Mouse (Mus musculus): ENCODE results near the gene Foxm1. TPM values are rescaled to one million over a fixed set of nuclear protein-coding genes. Genes with fewer than 3 reads are reported as not detected.
A peak's percentile ranks its signal among the peaks of the same experiment; 100 is the strongest.

Gene Foxm1
- total and polyA plus RNA-seq, 2 experiments from 2014 or later: 2.9 to 8.5 TPM

DNA sequence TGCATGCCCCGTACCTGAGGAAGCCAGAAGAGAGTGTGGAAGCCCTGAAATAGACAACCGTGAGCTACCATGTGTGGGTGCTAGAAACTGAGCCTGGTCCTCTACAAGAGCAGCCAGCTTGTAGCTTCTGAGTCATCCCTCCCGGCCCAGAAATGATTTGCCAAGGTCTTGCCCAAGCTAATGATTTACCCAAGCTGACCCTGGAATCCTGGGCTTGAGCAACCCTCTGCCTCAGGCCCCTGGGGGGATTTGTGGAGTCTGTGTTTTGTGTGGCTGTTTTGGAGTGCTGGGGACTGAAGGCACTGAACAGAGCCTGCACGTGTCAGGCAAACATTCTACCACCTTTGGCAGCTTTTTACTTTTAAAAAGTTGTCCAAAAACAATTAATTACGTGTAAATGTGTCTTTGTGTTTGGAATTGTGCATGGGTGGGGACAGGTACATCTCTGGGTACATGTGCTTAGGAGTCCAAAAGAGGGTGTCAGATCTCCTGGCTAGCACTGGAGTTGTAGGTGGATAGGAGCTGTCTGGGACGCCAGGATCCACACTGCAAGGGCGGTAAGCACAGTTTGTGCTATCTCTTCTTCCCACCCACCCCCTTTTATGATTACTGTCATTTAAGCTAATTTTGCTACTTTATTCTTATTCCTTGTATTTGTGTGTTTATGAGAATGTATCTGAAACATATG lies 35.0 kb downstream of the Foxm1 start:
- DNase-seq (ENCODE audit: low spot score): no peak

DNA sequence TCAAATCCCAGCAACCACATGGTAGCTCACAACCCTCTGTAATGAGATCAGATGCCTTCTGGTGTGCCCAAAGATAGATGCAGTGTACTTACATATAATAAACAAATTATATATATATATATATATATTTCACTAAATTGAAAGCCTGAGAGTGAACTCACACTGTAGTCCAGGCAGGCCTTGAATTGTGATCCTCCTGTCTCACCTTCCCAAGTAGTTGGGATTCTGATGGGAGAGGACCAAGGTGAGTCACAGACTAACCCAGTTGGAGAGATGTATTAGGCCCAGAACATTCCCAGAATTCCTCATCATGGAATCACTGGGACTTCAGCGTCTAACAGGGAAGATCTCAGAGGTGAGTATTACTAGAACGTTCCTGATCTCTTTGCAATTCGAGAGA lies 36.2 kb downstream of the Foxm1 start, which contains the start of gene Nrip2:
Nrip2 (plus strand) TSS at position 301 of the 400 bp plus-strand sequence.
- 55% methylated on average over 3 of the region's 3 CpGs for WGBS
- ATAC-seq (ENCODE audit: low FRiP score) (0 out of 2 replicates have a peak, but pooled peaks have one; percentile 3), DNase-seq (ENCODE audit: low spot score) (no peak)
- peak within 1 kb of the TSS; percentile 35 for H3K4me3 ChIP-seq (ENCODE audit: low read depth, low read length)
- H3K9ac ChIP-seq (replicated peaks; ENCODE audit: low read length, poor library complexity, severe bottlenecking): peak within 1 kb of the TSS; percentile 47
- H3K4me2 ChIP-seq (ENCODE audit: low read depth, low read length, poor library complexity, severe bottlenecking): peak within 1 kb of the TSS; percentile 58
- TF ChIP-seq CTCF (IDR thresholded peaks at IDR 0.05): no peak
- no peaks in the 10 kb centered on the region for H3K36me3 ChIP-seq (ENCODE audit: insufficient read depth, low read length)
- H3K4me1 ChIP-seq (ENCODE audit: insufficient read depth, low read length): peaks cover 8% of the 10 kb centered on the region
- no peaks in the 10 kb centered on the region for H3K9me3 ChIP-seq (ENCODE audit: low read length)
- peak within 1 kb of the TSS; percentile 79 for H3K27ac ChIP-seq (ENCODE audit: low read depth, low read length)
- H3K27me3 ChIP-seq (ENCODE audit: insufficient read depth, low read length): no peaks in the 10 kb centered on the region

More for the DNA sequence above, 35.0 kb downstream of the Foxm1 start:
- H3K9me3 ChIP-seq (ENCODE audit: low read length): no peaks in the 10 kb centered on the region
- H3K27me3 ChIP-seq (ENCODE audit: insufficient read depth, low read length): no peaks in the 10 kb centered on the region
- H3K9ac ChIP-seq (replicated peaks; ENCODE audit: low read length, poor library complexity, severe bottlenecking): no peak overlapping the region
- ATAC-seq (ENCODE audit: low FRiP score): no peak
- no peak overlapping the region for H3K4me3 ChIP-seq (ENCODE audit: low read depth, low read length)
- H3K36me3 ChIP-seq (ENCODE audit: insufficient read depth, low read length): no peaks in the 10 kb centered on the region
- TF ChIP-seq CTCF (IDR thresholded peaks at IDR 0.05): no peak
- no peak overlapping the region for H3K27ac ChIP-seq (ENCODE audit: low read depth, low read length)
- 82% methylated on average over 7 of the region's 7 CpGs for WGBS
- peaks cover 8% of the 10 kb centered on the region for H3K4me1 ChIP-seq (ENCODE audit: insufficient read depth, low read length)
- no peak overlapping the region for H3K4me2 ChIP-seq (ENCODE audit: low read depth, low read length, poor library complexity, severe bottlenecking)

DNA sequence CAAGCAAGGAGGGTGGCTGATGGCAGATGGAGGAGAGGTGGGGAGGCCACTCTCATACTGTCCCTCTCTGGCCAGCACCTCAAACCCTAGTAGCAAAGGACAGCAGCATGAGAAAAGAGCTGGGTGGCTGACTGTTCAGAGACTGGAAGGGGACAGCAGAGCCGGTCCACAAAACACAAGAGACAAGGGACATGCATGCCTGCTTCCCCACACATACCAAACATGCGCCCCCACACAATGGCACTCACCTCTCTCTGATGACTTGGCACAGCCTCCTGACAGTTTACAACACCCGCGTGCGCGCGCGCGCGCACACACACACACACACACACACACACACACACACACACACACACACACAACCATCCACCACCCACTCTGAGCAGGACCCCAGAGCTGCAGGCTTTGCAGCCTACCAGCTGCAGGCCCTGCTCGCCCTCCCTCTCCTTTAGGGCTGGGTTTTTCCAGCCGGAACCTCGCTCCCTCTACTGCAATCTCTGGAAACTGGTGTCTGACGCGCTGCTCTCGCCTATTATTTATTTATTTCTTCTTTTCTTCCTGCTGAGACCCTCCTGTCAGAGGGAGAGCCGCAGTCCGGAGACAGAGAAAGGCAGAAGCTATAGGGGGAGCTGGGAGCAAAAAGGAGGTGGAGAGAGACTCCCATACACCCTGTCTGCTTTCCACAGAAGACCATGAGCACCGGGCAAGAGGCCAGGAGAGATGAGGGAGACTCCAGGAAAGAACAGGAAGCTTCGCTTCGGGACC lies 36.8 kb downstream of the Foxm1 start:
- Histone ChIP-seq H3K36me3 (ENCODE audit: insufficient read depth, low read length) (no peaks in the 10 kb centered on the region), H3K9ac (replicated peaks; ENCODE audit: low read length, poor library complexity, severe bottlenecking) (peak overlapping the region; percentile 47), H3K27ac (ENCODE audit: low read depth, low read length) (peak overlapping the region; percentile 79), H3K4me2 (ENCODE audit: low read depth, low read length, poor library complexity, severe bottlenecking) (peak overlapping the region; percentile 58), H3K9me3 (ENCODE audit: low read length) (no peaks in the 10 kb centered on the region), H3K4me1 (ENCODE audit: insufficient read depth, low read length) (peaks cover 8% of the 10 kb centered on the region), H3K4me3 (ENCODE audit: low read depth, low read length) (peak overlapping the region; percentile 35), H3K27me3 (ENCODE audit: insufficient read depth, low read length) (no peaks in the 10 kb centered on the region)
- WGBS: 12% methylated on average over 13 of the region's 21 CpGs
- peak; percentile 78 for DNase-seq (ENCODE audit: low spot score)
- ATAC-seq (ENCODE audit: low FRiP score): peak; percentile 93
- TF ChIP-seq CTCF (IDR thresholded peaks at IDR 0.05): peak; percentile 23; the same call in 1 of the 2 replicates

DNA sequence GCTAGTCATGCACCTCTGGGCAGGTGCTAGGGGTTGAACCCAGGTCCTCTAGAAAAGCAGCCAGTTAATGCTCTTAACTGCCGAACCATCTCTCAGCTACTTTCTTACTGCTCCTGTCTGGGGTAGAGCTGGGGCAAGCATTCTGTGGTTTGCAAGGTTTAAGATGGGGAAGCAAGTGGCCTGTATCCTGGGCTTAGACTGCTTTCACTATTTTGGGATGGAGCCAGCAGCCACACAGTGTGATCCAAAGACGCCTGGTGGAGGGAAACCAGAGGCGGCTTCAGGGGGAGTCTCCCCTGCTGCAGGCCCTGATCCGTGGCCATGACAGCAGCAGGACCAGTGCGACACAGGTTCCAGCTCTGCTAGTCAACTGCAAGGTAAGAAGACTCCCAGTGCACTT lies 41.9 kb downstream of the Foxm1 start:
- Histone ChIP-seq H3K9ac (replicated peaks; ENCODE audit: low read length, poor library complexity, severe bottlenecking) (no peak overlapping the region), H3K27me3 (ENCODE audit: insufficient read depth, low read length) (no peaks in the 10 kb centered on the region), H3K4me2 (ENCODE audit: low read depth, low read length, poor library complexity, severe bottlenecking) (no peak overlapping the region), H3K27ac (ENCODE audit: low read depth, low read length) (no peak overlapping the region), H3K4me1 (ENCODE audit: insufficient read depth, low read length) (peaks cover 8% of the 10 kb centered on the region), H3K9me3 (ENCODE audit: low read length) (no peaks in the 10 kb centered on the region), H3K36me3 (ENCODE audit: insufficient read depth, low read length) (peaks cover 23% of the 10 kb centered on the region), H3K4me3 (ENCODE audit: low read depth, low read length) (no peak overlapping the region)
- ATAC-seq (ENCODE audit: low FRiP score): no peak
- WGBS: 51% methylated on average over 5 of the region's 5 CpGs
- no peak for DNase-seq (ENCODE audit: low spot score)
- no peak for TF ChIP-seq CTCF (IDR thresholded peaks at IDR 0.05)

DNA sequence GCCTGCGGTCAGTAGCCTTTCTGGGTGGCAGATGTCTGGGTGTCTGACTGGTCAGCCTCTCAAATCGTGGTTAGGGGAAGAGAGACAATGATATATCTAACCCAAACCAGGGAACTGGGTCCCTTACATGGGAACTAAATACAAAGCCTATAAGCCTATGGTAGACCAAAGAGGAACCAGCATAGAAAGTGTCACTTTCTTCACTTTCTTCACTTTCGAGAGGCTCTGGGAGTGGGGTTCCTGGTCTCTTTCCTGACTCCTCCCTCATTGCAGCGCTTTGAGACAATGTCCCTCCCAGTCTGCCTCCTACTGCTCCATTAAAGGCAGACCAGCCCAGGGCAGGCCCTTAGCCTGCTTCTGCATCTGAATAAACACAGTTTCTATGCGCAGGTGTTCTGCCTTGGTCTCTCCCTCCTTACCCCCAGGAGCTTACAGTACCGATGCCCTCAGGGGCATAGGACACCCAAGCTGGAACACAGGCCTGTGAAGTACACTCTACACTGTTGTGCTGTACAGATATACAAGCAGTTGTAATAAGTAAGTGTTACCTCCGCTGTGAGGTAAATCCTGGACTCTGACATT lies 45.9 kb downstream of the Foxm1 start:
- Histone ChIP-seq H3K27me3 (ENCODE audit: insufficient read depth, low read length) (no peaks in the 10 kb centered on the region), H3K9me3 (ENCODE audit: low read length) (no peaks in the 10 kb centered on the region), H3K27ac (ENCODE audit: low read depth, low read length) (no peak overlapping the region), H3K4me1 (ENCODE audit: insufficient read depth, low read length) (no peaks in the 10 kb centered on the region), H3K4me3 (ENCODE audit: low read depth, low read length) (no peak overlapping the region), H3K9ac (replicated peaks; ENCODE audit: low read length, poor library complexity, severe bottlenecking) (no peak overlapping the region), H3K4me2 (ENCODE audit: low read depth, low read length, poor library complexity, severe bottlenecking) (no peak overlapping the region), H3K36me3 (ENCODE audit: insufficient read depth, low read length) (peaks cover 44% of the 10 kb centered on the region)
- DNase-seq (ENCODE audit: low spot score) (no peak), ATAC-seq (ENCODE audit: low FRiP score) (no peak)
- WGBS: 91% methylated on average over 7 of the region's 7 CpGs
- TF ChIP-seq CTCF (IDR thresholded peaks at IDR 0.05): no peak
